Mouse (Mus musculus) embryonic fibroblast, embryonic 13.5 days (primary cell): ENCODE results near the gene Gclc.

Experiments used
- CTCF ChIP-seq: IDR thresholded peaks from 2 replicates; pipeline ENCODE4 v1.5.1; 2011; ENCODE audit warnings: mild to moderate bottlenecking, control low read depth, low read length, moderate library complexity, borderline replicate concordance; ENCODE audit not compliant: insufficient read depth
- POLR2A ChIP-seq: IDR thresholded peaks from 2 replicates; pipeline ENCODE4 v1.6.1; 2011; ENCODE audit warnings: low read depth, mild to moderate bottlenecking, control low read depth, low read length, moderate library complexity

GRCm38 (mm10) chr9:77706515-77706914 is 47.8 kb upstream of the Gclc start:
- no peak for TF ChIP-seq CTCF
- no peak for TF ChIP-seq POLR2A
